Mouse (Mus musculus) hindbrain, embryonic 14.5 days (tissue): Measurements from ENCODE around the gene Mrpl2. TPM values are rescaled to one million over a fixed set of nuclear protein-coding genes. Genes with fewer than 3 reads are reported as not detected.

ENCODE experiments used
- ATAC-seq: fragments of 200-750 bp; cut with Nextera tagmentation; 2 replicates; pipeline ENCODE4 v1.8.0; 2017; ENCODE audit warnings: moderate number of reproducible peaks, mild to moderate bottlenecking, moderate TSS enrichment, moderate library complexity; ENCODE audit not compliant: low FRiP score
- DNase-seq: peaks from one replicate; pipeline ENCODE4 v3.0.0-alpha.2; 2015; ENCODE audit warnings: low spot score
- H3K27ac ChIP-seq: fragments of 300-500 bp; sonication (generic); 2 replicates; pipeline ENCODE4 v1.5.1; 2014; ENCODE audit warnings: mild to moderate bottlenecking, moderate library complexity
- H3K27me3 ChIP-seq: fragments of 300-500 bp; sonication (generic); 2 replicates; pipeline ENCODE4 v1.6.1; 2014; ENCODE audit warnings: mild to moderate bottlenecking, low read length, mixed read lengths; ENCODE audit not compliant: control insufficient read depth, insufficient read depth
- H3K36me3 ChIP-seq: fragments of 300-500 bp; sonication (generic); replicated peaks from 2 replicates; pipeline ENCODE4 v1.6.1; 2014; ENCODE audit not compliant: control insufficient read depth, insufficient read depth
- H3K4me1 ChIP-seq: fragments of 300-500 bp; sonication (generic); replicated peaks from 2 replicates; pipeline ENCODE4 v1.6.1; 2014; ENCODE audit warnings: antibody characterized with exemption, low read length, mixed read lengths; ENCODE audit not compliant: control insufficient read depth, insufficient read depth
- H3K4me2 ChIP-seq: fragments of 300-500 bp; sonication (generic); replicated peaks from 2 replicates; pipeline ENCODE4 v1.6.1; 2014; ENCODE audit warnings: mild to moderate bottlenecking, moderate library complexity
- H3K4me3 ChIP-seq: fragments of 300-500 bp; sonication (generic); replicated peaks from 2 replicates; pipeline ENCODE4 v1.5.1; 2014; ENCODE audit warnings: mild to moderate bottlenecking, low read length
- H3K9ac ChIP-seq: fragments of 300-500 bp; sonication (generic); 2 replicates; pipeline ENCODE4 v1.6.1; 2014
- H3K9me3 ChIP-seq: fragments of 300-500 bp; sonication (generic); 2 replicates; pipeline ENCODE4 v1.6.1; 2016; ENCODE audit warnings: low read length; ENCODE audit not compliant: control insufficient read depth
- WGBS: fragments of 180-500 bp; shearing (Covaris S2); extraction: QIAGEN DNeasy Blood & Tissue Kit; methylation state at CpG from one replicate; pipeline ENCODE4 v1.1.7; 2014; 5-methylcytosine and 5-hydroxymethylcytosine counted together
- polyA plus RNA-seq: library from polyadenylated mRNA; unstranded; fragments of >200 nt; fragmentation: Nextera tagmentation; extraction: Ambion mirVana; gene quantifications from 2 replicates; pipeline ENCODE4 v1.2.1, GENCODE M21; 2014

Mrpl2 gene
- 66.5 and 71.2 TPM in 2 replicates for polyA plus RNA-seq

DNA sequence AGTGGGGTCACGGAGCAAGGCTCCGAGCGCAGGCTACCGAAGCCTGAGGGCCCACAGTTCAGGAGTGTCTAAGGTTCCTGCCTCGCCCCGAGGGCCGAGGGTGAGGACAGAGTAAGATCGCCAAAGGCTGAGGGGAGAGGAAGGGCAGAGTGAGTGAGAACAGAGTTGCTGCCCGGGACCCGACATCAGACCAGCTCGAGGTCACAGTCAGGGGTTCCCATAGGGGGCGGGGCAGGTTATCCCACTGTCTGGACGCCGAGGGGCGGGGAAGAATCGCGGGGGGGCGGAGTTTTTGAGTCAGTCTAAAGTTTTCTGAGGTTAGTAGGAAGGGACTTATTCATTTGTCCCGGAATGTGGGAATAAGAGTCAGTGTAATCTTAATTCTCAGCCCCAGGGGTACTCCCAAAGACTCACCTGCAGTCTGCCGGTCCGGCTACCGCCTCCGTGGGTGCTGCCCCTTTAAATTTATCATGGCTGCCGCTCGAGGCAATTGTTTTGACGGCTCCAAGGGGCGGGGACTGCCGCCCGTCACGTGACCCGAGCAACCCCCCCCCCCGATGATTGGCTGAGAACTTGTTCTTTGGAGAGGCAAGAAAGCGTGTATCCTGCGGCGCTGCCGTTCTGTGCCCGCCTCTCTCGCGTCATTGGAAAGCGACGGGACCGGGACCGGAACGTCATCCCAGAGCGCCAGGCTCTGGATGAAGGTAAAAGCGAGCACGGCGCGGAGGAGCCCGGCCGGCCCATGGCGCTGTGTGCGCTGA lies at the start of gene Mrpl2, which contains the start of gene Klc4:
Gene Mrpl2 (plus strand): TSS at position 669 of the 761 bp plus-strand sequence.
Gene Klc4 (minus strand): TSS at position 462 of the 761 bp plus-strand sequence.
- WGBS = under 1% methylated on average over 51 of the region's 53 CpGs
- ATAC-seq (peak; percentile 73), DNase-seq (peak; percentile 99)
- Histone ChIP-seq H3K4me3 (peak within 1 kb of the TSS; percentile 59), H3K27ac (peak within 1 kb of the TSS; percentile 93), H3K9me3 (no peaks in the 10 kb centered on the region), H3K4me2 (peak within 1 kb of the TSS; percentile 69), H3K9ac (peak within 1 kb of the TSS; percentile 86), H3K27me3 (no peaks in the 10 kb centered on the region), H3K4me1 (peaks cover 26% of the 10 kb centered on the region), H3K36me3 (peaks cover 27% of the 10 kb centered on the region)

DNA sequence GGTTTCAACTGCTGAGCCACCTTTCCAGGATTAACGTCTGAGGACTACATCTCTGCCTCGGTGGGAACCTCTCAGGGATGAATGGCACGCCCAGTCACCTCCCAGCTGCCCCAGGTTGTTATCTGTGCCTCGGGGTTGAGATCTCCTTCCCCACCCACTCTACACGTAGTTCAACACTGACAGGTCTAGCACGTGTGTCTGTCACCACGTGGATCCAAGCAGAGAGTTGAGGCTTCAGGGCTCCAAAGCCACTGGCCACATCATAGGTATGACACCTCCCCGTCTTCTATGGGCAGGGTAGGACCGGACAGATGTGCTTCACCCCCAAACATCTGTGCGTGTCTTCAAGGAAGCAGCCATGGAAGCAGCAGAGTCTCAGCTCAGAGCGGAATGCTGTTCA lies 48.1 kb upstream of the Mrpl2 start:
- Histone ChIP-seq H3K9ac (no peak overlapping the region), H3K4me1 (0 out of 2 replicates have a peak, but pooled peaks cover 2% of the 10 kb centered on the region), H3K9me3 (no peaks in the 10 kb centered on the region), H3K4me3 (no peak overlapping the region), H3K27ac (no peak overlapping the region), H3K27me3 (no peaks in the 10 kb centered on the region), H3K36me3 (no peaks in the 10 kb centered on the region), H3K4me2 (no peak overlapping the region)
- ATAC-seq (no peak), DNase-seq (no peak)
- 94% methylated on average over 11 of the region's 11 CpGs for WGBS

DNA sequence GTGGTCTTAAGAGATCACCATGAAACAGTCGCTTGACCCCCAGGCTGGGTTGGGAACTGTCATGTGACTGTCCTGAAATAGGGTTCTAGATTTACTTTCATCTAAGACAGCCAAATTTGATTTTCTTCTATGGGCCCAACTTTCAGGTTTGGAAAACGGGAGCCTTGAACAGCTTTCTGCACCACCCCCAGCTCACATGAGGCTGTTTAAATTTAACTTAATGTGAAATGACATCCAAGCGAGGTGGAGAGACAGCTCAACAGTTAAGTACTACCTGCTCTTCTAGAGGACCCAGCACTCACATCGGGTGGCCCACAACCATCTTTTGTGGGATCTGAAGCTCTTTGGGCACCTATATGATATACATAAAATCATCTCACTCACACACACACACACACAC lies 47.1 kb upstream of the Mrpl2 start:
- Histone ChIP-seq H3K27ac (no peak overlapping the region), H3K9me3 (no peaks in the 10 kb centered on the region), H3K4me2 (no peak overlapping the region), H3K36me3 (no peaks in the 10 kb centered on the region), H3K4me3 (no peak overlapping the region), H3K4me1 (no peaks in the 10 kb centered on the region), H3K9ac (no peak overlapping the region), H3K27me3 (no peaks in the 10 kb centered on the region)
- WGBS = 92% methylated on average over 4 of the region's 4 CpGs
- no peak for DNase-seq
- ATAC-seq = no peak

DNA sequence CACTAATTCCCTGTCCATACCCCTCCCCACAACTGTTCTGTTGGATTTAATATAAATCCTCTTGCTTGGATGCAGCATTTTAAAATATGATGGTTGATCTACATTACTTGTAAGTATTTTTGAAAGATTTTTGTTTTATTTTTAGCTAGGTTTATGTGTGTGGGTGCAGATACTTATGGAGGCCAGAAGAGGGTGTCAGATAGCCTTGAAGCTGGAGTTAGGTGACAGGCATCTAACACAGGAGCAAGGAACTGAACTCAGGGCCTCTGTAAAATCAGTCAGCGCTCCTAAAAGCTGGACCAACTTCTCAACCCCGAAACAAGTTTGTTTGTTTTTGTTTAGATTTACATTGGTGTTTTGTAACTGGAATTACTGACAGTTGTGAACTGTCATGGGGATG lies 45.5 kb upstream of the Mrpl2 start:
- 0 out of 2 replicates have a peak, but pooled peaks cover 7% of the 10 kb centered on the region for H3K4me1 ChIP-seq

DNA sequence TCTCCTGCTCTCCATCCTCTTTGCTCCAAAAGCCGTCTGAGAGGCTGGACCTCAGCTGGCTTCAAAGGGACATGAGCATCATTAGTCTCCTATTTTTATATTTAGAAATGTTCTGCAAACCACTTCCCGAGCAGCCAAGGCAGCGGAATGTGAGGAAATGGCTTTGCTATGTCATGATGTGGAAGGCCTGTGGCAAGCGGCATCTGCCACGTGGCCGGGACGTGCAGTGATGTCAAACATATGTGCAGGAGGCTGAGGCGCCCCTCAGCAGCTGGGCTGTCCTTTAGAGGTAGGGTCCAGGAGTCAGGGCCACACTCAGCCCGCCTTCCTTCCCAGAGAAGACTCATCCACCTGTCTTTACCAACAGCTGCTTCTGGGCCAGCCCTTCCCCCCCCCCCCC lies 43.8 kb upstream of the Mrpl2 start:
- H3K4me2 ChIP-seq = no peak overlapping the region
- no peak overlapping the region for H3K27ac ChIP-seq
- 81% methylated on average over 9 of the region's 9 CpGs for WGBS
- no peaks in the 10 kb centered on the region for H3K36me3 ChIP-seq
- no peaks in the 10 kb centered on the region for H3K9me3 ChIP-seq
- ATAC-seq = no peak
- H3K4me3 ChIP-seq = no peak overlapping the region
- H3K27me3 ChIP-seq = no peaks in the 10 kb centered on the region
- no peak overlapping the region for H3K9ac ChIP-seq
- no peak for DNase-seq
- 0 out of 2 replicates have a peak, but pooled peaks cover 7% of the 10 kb centered on the region for H3K4me1 ChIP-seq

More for the DNA sequence above, 45.5 kb upstream of the Mrpl2 start:
- H3K27ac ChIP-seq = no peak overlapping the region
- no peak overlapping the region for H3K9ac ChIP-seq
- H3K4me2 ChIP-seq = no peak overlapping the region
- H3K9me3 ChIP-seq = no peaks in the 10 kb centered on the region
- H3K36me3 ChIP-seq = no peaks in the 10 kb centered on the region
- no peaks in the 10 kb centered on the region for H3K27me3 ChIP-seq
- ATAC-seq (no peak), DNase-seq (no peak)
- 91% methylated on average over 2 of the region's 2 CpGs for WGBS
- no peak overlapping the region for H3K4me3 ChIP-seq

DNA sequence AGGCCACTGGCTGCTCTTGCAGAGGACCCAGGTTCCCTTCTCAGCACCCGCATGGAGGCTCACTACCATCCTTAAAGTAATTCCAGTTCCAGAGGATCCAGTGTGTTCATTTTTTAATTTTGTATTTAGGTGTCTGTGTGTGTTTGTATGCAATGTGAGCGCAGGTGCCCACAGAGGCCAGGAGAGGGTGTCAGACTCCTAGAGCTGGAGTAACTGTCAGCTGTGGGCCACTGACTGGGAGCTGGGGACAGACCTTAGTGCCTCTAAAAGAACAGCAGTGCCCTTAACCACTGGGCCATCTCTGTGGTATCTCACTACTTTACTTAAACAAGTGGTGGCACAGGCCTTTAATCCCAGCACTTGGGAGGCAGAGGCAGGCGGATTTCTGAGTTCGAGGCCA lies 42.8 kb upstream of the Mrpl2 start:
- WGBS = 97% methylated on average over 4 of the region's 4 CpGs
- Histone ChIP-seq H3K4me1 (0 out of 2 replicates have a peak, but pooled peaks cover 7% of the 10 kb centered on the region), H3K9ac (no peak overlapping the region), H3K4me3 (no peak overlapping the region), H3K27ac (0 out of 2 replicates have a peak overlapping the region, but pooled peaks have one; percentile 5), H3K27me3 (no peaks in the 10 kb centered on the region), H3K4me2 (no peak overlapping the region), H3K9me3 (no peaks in the 10 kb centered on the region), H3K36me3 (no peaks in the 10 kb centered on the region)
- ATAC-seq = no peak
- DNase-seq = no peak

DNA sequence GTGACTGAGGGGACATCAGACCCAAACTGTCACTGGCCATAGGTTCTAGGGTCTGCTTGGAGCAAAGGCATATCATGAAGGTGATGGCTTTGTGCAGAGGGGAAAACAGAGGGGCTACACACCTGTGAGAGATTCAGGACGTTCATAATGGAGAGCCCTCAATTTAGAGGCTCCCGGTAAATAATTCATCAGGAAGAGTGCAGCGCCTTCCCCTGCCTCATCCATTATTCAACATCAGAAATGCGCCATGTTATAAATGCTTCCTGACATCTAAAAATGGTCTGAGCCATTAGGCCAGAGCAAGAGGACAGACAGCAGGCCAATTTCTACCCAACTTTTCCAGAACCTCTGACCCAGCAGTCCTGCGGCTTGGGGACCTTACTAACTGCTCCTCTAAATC lies 40.9 kb upstream of the Mrpl2 start:
- Histone ChIP-seq H3K9me3 (no peaks in the 10 kb centered on the region), H3K27ac (peak overlapping the region; percentile 51), H3K4me2 (no peak overlapping the region), H3K27me3 (no peaks in the 10 kb centered on the region), H3K4me1 (0 out of 2 replicates have a peak, but pooled peaks cover 7% of the 10 kb centered on the region), H3K4me3 (no peak overlapping the region), H3K36me3 (no peaks in the 10 kb centered on the region), H3K9ac (no peak overlapping the region)
- no peak for DNase-seq
- no peak for ATAC-seq
- 36% methylated on average over 5 of the region's 5 CpGs for WGBS

DNA sequence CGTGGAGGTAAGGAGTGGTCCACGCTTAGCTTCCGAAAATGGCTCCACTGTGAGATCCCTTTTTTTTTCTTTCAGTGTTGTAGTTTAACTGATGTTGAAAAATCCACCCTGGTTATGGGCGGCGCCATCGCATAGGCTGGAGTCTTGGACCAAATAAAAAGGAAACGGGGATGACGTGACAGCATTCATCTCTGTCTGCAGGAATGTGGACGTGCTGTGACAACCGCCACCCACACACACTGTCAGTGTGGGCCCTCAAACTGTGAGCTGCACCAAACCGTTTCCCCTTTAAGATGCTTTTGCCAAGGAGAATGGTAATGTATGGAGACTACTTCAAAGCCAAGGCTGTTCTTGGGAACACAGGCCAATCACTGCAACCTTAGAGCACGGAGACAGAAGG lies 40.0 kb upstream of the Mrpl2 start:
- H3K4me3 ChIP-seq = no peak overlapping the region
- H3K9me3 ChIP-seq = no peaks in the 10 kb centered on the region
- WGBS = 76% methylated on average over 12 of the region's 12 CpGs
- 0 out of 2 replicates have a peak, but pooled peaks cover 7% of the 10 kb centered on the region for H3K4me1 ChIP-seq
- H3K4me2 ChIP-seq = no peak overlapping the region
- H3K27me3 ChIP-seq = no peaks in the 10 kb centered on the region
- H3K36me3 ChIP-seq = no peaks in the 10 kb centered on the region
- no peak for ATAC-seq
- no peak overlapping the region for H3K27ac ChIP-seq
- H3K9ac ChIP-seq = no peak overlapping the region
- DNase-seq = no peak

DNA sequence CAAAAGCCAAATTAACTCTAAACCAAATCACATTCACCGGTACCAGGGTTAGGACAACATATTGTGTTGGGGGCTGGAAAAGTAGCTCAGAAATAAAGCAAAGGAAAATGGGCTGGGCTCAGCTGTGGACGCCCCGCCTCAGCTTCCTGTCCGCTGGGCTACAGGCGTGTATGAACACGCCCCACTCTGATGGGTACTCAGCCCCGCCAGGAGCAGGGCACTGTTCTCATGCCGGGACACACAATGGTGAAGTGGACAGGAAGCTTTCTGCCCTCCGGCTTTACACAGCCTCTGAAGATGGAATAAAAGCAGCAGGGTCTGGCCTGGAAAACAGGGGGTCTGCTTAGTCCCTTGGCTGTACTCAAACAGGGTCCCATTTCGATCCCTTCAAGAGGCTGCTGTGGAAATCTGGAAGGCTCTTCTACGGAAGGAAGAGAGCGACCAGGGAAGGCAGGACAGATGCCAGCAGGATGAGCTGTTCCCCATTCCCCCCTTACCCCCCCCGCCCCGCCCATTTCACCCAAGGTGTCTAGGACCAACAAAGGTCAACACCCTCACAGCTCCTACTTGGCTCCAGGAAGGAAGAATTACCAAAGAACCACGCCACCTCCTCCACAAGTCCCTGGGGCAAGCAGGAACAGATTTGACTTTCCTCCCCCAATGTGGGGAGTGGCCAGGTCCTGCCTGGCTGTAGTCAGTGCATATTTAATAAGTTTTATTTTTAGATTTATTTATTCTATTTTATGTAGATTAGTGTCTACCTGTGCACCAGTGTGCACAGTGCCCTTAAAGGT lies 36.1 kb upstream of the Mrpl2 start:
- no peak overlapping the region for H3K9ac ChIP-seq
- no peak overlapping the region for H3K4me3 ChIP-seq
- DNase-seq (no peak), ATAC-seq (no peak)
- no peaks in the 10 kb centered on the region for H3K9me3 ChIP-seq
- no peaks in the 10 kb centered on the region for H3K27me3 ChIP-seq
- no peaks in the 10 kb centered on the region for H3K36me3 ChIP-seq
- no peak overlapping the region for H3K4me2 ChIP-seq
- 58% methylated on average over 15 of the region's 15 CpGs for WGBS
- H3K4me1 ChIP-seq = peaks cover 15% of the 10 kb centered on the region; the same call in 1 of the 2 replicates
- no peak overlapping the region for H3K27ac ChIP-seq
